Mouse (Mus musculus) heart, postnatal 10 days (tissue): Measurements from ENCODE around the gene Mageb18. TPM values are rescaled to one million over a fixed set of nuclear protein-coding genes. Genes with fewer than 3 reads are reported as not detected.
"Not testable (repeated sequence)": the region's sequence is repeated elsewhere in the genome, so short reads cannot be mapped to it uniquely, and the experiment has no call there.

Experiments used
- DNase-seq, 2 experiments: peaks; one replicate each; pipeline ENCODE4 v3.0.0; 2021
- intact Hi-C: fragments of 180-260 bp; cut with DNase I; formaldehyde crosslinking; loops from one replicate; pipeline ENCODE4 v1.15.1; 2025
- total RNA-seq, 2 experiments: library from RNA; stranded (reverse); gene quantifications; 2 replicates each; pipeline ENCODE4 v1.2.3; 2021

Gene Mageb18
- not detected for total RNA-seq

- no peak for DNase-seq
- intact Hi-C loops: no loop called here
These were observed at the start of gene Mageb18 for GRCm38 (mm10) chrX:92599472-92599871. TSS of gene Mageb18 (minus strand) at chrX:92599572.

- intact Hi-C loops: no loop called here
These were observed 13.4 kb upstream of the Mageb18 start for GRCm38 (mm10) chrX:92612788-92613187.

GRCm38 (mm10) chrX:92610466-92610865 lies 11.1 kb upstream of the Mageb18 start:
- DNase-seq: no peak
- intact Hi-C loops: no loop called here

More at GRCm38 (mm10) chrX:92612788-92613187, 13.4 kb upstream of the Mageb18 start:
- DNase-seq: no peak

DNA sequence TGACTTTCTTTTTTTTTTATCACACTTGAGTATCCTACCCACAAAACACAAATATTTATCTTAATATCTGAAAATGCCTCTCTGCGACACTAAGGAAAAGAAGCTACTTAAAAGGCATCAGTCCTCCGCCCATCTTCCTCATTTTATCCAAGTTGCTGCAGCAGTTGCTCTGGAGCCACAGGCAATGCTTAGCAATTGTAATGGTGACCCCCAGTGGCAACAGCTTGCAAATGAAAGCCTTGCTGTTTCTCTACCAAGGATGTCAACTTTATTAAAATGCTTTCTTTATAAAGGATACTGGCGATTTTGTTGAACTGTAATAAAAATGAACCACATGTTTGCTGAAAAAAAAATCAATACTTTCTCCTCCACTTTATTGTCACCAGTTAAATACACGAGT lies 2.0 kb downstream of the Mageb18 start:
- intact Hi-C loops: no loop called here
- peak; percentile 2 to 5 for DNase-seq

DNA sequence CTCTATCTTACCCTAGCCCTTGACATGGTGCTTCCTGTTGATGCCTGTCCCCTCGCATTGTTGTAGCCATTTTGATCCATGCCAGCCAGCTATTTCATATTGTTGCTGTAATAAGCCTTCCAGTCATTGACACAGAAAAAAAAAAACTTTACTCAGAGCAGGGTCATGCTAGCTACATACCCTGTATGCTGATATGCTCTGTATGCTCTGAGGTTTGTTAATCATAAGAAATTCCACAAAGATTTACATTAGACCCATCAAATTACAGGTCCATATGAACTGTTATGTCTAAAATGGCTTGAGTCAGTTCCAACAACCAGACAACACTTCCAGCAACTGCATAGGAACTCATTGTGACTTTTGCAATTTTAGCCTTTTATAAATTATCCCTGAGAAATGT lies 71.5 kb downstream of the Mageb18 start:
- intact Hi-C loops: no loop called here
- no peak for DNase-seq

DNA sequence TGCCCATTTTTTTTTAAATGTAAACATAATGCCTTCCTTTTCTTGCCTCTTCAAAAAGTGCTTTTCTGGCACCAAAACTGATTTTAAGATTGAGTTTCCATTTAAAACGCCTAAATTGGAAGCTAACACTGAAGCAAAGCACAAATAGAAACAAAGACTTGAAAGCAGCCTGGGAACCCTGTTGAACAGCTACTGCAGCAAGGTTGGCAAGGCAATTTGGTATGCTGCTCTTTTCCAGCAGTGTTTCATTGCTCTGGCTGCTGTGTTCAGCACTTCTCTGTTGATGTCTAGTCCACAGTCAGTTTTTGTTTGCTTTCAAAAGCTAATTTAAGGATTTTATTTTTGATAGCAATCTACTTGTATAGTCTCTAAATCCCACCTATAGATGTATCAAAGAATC lies 101.1 kb downstream of the Mageb18 start:
- no peak for DNase-seq
- intact Hi-C loops: no loop called here

- intact Hi-C loops: not testable (repeated sequence)
These were observed 109.7 kb downstream of the Mageb18 start, which contains the start of gene Gm5941 for GRCm38 (mm10) chrX:92489649-92490048. TSS of gene Gm5941 (plus strand) at chrX:92489949.

DNA sequence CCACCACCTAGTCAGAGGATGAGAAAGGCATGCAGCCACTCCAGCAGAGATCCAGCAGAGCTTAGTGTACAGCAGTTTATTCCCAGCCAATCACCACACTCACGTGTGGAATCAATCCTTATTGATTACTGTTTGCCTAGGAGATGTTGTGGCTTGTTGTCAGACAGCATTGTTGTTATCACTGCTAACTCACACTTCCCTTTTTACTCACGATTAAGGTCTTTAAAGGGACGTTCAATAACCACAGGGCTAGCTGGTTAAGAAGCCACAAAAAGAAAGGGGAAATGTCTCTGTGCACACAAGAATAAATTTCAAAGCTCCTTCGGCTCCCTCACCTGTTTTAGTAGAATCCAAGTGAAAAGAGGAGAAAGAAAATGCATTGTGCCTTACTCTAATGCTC lies 134.6 kb downstream of the Mageb18 start:
- intact Hi-C loops: no loop called here
- no peak for DNase-seq

More at GRCm38 (mm10) chrX:92489649-92490048, 109.7 kb downstream of the Mageb18 start, which contains the start of gene Gm5941:
- not testable (repeated sequence) for DNase-seq

DNA sequence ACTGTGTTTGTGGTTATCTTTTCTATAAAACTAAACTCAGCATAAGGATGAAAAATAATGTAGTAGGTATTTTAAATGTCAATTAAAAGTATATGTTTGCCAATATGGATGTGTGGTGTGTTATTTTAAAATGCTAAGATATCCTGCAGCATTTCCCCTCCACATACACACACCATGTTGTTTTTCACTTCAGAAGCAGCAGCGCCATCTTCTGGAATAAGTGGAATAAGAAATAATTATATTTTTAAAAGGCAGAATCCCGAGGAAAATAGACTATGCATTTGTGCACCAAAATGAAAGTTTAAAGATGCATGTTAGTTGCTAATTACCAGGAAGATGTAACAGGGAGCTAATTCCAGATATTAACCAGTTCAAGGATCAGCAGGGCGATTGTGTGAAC lies 138.9 kb downstream of the Mageb18 start:
- intact Hi-C loops: no loop called here
- no peak for DNase-seq

DNA sequence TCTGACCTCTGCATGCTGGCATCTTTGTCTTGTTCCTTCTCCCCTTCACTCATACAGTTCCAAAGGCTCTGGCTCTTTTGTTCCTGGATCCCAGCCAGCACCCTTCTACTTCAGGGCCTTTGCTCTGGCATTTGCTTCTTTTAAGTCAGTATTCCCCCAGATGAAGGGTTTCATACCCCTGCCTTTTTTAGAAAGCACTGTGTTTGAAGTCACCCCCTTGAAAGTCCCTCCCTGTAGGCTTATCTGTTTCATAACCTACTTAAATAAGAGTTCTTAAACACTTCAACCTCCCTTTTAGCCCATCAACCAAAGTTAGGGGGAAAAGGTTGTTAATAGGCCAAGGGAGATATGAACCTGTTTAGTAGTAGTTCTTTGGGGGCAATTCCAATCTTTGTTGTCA lies 212.0 kb downstream of the Mageb18 start:
- no peak for DNase-seq
- intact Hi-C loops: no loop called here

DNA sequence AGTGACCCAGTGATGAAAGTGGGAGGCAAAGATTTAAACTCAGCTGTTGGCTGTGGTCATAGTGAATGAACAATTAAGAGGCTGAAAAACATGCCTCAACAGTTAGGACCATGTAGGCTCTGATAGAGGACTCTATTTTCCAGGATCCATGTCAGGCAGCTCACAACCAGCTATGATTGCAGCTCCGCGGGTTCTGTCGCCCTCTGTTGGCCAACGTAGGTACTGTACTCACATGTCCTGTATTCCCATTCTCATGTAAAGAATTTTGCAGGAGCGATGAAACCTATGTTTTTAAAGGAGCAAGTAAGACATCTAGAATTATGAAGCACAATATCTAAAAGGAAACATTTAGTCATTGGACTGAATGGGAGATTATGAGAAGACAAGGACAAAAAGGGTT lies 256.4 kb downstream of the Mageb18 start:
- DNase-seq: peak; percentile 18 to 26
- intact Hi-C loops: no loop called here

DNA sequence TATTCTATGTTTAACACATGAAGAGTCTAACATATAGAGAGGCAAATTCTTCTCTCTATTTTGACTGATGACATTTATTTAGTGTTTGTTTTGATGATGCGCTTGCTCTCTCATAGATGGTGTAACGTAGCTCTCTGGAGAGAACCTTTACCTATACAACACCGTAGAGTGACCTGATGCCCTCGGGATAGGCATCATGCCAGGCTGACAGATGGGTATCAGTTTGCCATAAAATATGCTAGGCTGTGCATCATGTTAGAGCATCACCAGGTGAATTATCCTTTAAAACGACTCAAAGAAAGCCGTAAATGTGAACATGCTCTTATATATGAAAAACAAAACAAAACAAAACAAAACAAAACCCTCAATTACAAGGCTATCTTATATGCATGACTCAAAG lies 258.5 kb downstream of the Mageb18 start:
- intact Hi-C loops: no loop called here
- no peak for DNase-seq

DNA sequence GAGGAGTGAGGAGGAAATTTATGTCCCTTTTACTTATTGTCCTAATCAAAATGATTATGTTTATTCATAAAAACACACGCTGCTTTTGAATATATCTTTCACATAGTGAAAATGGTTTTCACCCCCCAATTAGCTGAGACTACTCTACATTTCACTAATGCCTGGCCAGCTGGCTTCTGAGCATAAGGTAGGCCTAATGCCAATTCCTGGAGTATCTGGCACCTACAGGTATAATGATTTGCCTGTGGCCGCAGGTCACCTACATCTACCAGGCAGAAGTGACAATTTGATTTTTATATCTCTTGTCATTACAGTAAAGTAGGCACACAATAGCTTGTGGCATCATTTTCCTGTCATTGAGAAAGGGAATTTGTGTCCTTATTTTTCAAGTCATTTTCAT lies 259.8 kb downstream of the Mageb18 start:
- intact Hi-C loops: no loop called here
- no peak for DNase-seq

DNA sequence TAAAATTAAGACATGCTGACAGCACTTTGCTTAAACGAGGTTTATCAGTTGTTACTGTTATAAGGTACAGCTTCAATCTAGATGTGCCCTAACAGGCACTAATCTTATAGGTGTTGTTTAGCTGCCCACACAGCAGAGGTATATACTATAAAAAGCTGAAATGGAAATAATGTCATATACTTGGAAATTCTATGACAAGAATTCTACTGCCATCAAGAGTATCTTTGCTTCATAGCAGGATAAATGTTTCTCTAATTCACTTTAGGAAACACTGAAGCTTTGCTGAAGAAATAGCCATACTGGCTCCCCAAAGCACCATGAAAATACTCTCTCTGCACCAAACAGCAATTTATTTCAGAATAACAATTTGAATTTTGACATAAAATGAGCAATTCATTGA lies 265.9 kb downstream of the Mageb18 start:
- intact Hi-C loops: no loop called here

GRCm38 (mm10) chrX:92323599-92323998 lies 275.8 kb downstream of the Mageb18 start:
- intact Hi-C loops: no loop called here
- DNase-seq: no peak

More for the DNA sequence above, 265.9 kb downstream of the Mageb18 start:
- DNase-seq: no peak

DNA sequence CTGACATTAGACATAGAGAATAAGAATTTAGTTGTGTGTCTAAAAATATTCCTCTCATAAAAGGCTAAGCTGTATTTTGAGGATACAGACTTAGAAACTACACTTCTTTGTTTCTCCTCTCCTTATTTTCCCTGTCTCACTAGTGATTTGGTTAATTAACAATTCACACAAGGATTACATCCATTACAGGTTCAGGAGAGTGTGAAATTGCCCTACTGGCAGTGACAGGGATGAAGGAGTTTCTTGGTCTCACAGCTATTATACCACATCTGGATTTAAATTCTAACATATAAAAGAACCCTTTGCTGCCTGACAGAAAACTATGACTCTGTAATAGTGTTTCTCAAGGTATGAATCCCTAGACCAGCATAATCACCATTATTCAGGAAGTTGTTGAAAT lies 318.8 kb downstream of the Mageb18 start:
- intact Hi-C loops: no loop called here

More for the DNA sequence above, 318.8 kb downstream of the Mageb18 start:
- no peak for DNase-seq

Other genes starting within 250 kb of the Mageb18 start
- not detected for gene Gm5941, start 109.6 kb downstream of the Mageb18 start, total RNA-seq